Mouse (Mus musculus): ENCODE measurements at regions not wholly inside any gene's neighbourhood (a gene's known extent, or its start where the extent isn't known, plus 50 kb on each side); places are given as distances from the start of the nearest gene placed in this dataset.

DNA sequence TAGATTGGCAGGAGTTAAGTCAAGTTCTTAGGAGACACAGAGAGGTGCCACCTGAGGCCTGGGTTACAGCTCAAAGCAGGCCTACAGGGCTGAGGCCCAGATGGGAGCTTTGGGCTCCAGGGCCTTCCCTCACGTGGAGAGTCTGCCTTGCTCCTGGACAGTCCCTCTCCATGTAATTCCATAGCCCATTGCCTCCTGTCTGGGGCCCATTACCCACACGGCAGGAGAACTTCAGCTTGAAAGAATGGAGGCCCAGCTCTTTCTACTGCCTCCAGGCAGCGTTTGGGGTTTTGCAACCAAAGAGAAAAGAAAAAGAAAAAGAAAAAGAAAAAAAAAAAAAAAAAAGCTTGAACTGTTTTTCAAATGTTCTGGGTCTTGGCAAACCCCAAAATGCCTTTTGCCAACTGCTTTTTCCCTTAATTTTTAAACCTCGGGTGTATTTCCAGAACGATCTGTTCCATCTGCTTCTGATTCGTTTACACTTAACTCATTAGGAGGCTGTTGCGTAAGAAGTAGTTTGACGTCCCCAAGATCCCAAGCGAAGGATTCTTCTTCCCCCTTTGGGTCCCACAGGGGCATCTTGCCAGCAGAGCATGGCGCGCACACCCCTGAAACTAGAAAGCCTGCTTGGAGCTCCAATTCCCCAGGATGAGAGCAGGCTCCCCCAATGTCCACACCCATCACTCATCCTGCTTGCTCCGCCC is 165.4 kb upstream of the Zfp703 start:
- Histone ChIP-seq H3K4me2 (no peak overlapping the region), H3K27me3 (0 out of 2 replicates have a peak, but pooled peaks cover 3% of the 10 kb centered on the region), H3K9ac (no peak overlapping the region), H3K9me3 (replicated peaks) (no peaks in the 10 kb centered on the region), H3K4me3 (replicated peaks) (no peak overlapping the region), H3K27ac (no peak overlapping the region), H3K36me3 (no peaks in the 10 kb centered on the region), H3K4me1 (replicated peaks) (peaks cover 2% of the 10 kb centered on the region; the same call in 1 of the 2 replicates)
- 68% methylated on average over 12 of the region's 12 CpGs for WGBS (ENCODE audit: insufficient replicate concordance)
- DNase-seq: no peak
- ATAC-seq (ENCODE audit: low read depth): no peak

DNA sequence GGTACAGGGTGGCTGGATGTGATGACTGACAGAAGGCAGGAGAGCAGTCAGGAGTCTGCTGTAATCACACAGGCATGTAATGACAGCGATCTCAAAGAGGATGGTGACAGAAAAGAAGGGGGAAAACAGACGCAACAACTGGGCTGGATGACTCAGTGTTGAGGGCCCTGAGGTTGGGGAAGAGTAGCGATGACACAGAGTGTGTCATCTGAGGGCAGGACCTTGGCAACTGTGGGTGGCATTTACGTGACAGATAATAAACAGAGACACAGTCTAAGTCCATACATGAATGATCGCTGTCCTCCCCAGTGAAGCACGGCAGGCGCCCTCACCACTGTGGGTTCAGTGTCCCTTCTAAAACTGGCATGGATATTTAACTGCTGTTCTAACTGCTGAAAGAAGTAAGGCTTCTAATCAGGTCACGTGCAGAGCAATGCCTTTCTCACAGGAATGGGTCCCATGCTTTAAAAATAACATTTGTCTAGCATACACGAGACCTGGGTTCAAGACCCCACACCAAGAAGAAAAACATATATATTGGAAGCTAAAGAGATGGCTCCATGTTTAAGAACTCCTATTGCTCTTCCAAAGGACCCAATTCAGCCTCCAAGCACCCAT is 163.8 kb upstream of the Zfp703 start:
- no peaks in the 10 kb centered on the region for H3K9me3 ChIP-seq (replicated peaks)
- H3K9ac ChIP-seq: no peak overlapping the region
- 0 out of 2 replicates have a peak, but pooled peaks cover 2% of the 10 kb centered on the region for H3K4me1 ChIP-seq (replicated peaks)
- H3K27me3 ChIP-seq: 0 out of 2 replicates have a peak, but pooled peaks cover 3% of the 10 kb centered on the region
- H3K27ac ChIP-seq: no peak overlapping the region
- H3K4me2 ChIP-seq: no peak overlapping the region
- no peaks in the 10 kb centered on the region for H3K36me3 ChIP-seq
- no peak overlapping the region for H3K4me3 ChIP-seq (replicated peaks)
- DNase-seq (no peak), ATAC-seq (ENCODE audit: low read depth) (no peak)
- WGBS (ENCODE audit: insufficient replicate concordance): 67% methylated on average over 9 of the region's 9 CpGs

DNA sequence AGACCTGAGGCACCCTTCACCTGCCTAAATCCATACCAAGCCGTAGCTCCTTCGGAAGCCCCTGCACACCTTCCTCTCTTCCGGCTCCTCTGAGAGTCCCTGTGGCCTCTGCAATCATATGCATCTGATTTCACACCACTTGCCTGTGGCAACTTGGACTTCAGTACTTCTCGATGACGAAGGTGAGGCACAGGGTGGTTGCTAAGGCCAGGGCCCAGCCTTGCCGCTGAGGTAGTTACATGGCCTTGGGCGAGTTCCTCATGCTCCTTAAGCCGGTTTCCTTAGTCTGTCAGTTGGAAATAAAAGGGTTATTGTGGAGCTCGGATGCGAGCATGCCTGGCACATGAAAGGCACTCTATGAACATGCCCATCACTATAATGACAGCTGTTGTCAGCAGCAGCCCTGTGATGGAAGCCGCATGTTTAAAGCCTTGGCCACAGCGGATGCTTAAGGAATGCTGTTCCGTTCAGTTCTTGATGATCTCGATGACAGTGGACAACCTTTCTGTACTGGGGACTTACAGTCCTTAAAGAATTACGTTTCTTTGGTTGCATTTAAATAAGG is 162.0 kb upstream of the Zfp703 start:
- Histone ChIP-seq H3K9ac (no peak overlapping the region), H3K27me3 (0 out of 2 replicates have a peak, but pooled peaks cover 3% of the 10 kb centered on the region), H3K9me3 (replicated peaks) (no peaks in the 10 kb centered on the region), H3K27ac (no peak overlapping the region), H3K4me2 (no peak overlapping the region), H3K4me3 (replicated peaks) (no peak overlapping the region), H3K4me1 (replicated peaks) (no peaks in the 10 kb centered on the region), H3K36me3 (no peaks in the 10 kb centered on the region)
- DNase-seq: no peak
- ATAC-seq (ENCODE audit: low read depth): no peak
- WGBS (ENCODE audit: insufficient replicate concordance): 73% methylated on average over 15 of the region's 15 CpGs

DNA sequence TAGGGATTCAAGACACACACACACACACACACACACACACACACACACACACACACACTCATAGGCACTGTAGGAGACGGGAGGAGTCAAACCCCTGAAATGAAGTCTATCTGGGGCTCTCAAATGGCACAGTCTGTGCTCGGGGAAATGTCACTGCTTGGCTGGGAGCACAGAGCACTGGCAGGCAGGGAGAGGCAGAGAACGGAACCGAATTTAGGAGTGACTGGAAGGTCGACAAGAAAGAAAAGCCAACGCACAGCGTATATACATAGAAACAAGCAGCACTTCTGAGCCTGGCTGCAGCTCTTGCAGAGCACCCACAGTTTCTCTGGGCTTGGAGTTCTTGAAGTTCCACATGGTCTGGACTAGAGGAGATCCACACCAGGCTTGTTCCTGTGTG is 160.1 kb upstream of the Zfp703 start:
- H3K9me3 ChIP-seq (replicated peaks): no peaks in the 10 kb centered on the region
- no peak overlapping the region for H3K9ac ChIP-seq
- H3K27me3 ChIP-seq: 0 out of 2 replicates have a peak, but pooled peaks cover 3% of the 10 kb centered on the region
- no peak overlapping the region for H3K4me2 ChIP-seq
- H3K4me1 ChIP-seq (replicated peaks): no peaks in the 10 kb centered on the region
- H3K36me3 ChIP-seq: no peaks in the 10 kb centered on the region
- DNase-seq (no peak), ATAC-seq (ENCODE audit: low read depth) (no peak)
- H3K27ac ChIP-seq: no peak overlapping the region
- WGBS (ENCODE audit: insufficient replicate concordance): 69% methylated on average over 7 of the region's 7 CpGs
- no peak overlapping the region for H3K4me3 ChIP-seq (replicated peaks)

DNA sequence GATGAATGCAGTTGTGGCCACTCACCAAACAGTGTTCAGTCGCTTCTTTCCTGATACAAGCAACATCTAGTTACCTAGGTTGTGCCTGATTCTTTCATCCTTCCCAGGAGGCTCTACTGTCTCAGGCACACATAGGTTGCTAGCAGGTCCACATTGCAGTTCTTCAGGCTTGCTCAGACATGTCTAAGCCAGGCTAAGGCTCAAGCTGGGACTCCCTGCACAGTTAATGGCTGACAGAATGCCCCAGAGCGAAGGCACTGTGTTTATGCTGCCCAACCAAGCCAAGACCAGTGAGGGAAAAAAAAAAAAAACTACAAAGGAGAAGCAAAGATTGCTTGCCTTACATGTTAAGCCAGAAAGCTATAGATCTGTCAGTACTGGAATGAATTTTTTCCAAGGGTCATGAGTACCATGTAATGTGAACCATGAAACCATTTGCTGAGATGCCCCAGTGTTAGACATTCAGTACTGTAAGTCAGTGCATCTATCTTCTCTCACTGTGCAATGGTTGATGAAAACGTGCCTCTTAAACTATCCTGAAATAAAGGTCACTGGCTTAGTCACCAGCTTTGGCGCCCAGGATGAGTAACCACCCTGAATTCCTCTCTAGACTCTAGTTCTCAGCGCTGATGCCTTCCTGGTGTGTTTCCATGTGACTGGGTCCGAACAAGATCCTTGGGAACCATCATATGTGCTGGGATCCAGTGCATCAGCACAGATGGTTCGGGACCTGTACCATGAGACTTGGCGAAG is 152.8 kb upstream of the Zfp703 start:
- Histone ChIP-seq H3K4me3 (replicated peaks) (no peak overlapping the region), H3K9ac (no peak overlapping the region), H3K4me2 (no peak overlapping the region), H3K36me3 (no peaks in the 10 kb centered on the region), H3K27ac (no peak overlapping the region), H3K27me3 (no peaks in the 10 kb centered on the region), H3K4me1 (replicated peaks) (no peaks in the 10 kb centered on the region), H3K9me3 (replicated peaks) (no peaks in the 10 kb centered on the region)
- no peak for DNase-seq
- no peak for ATAC-seq (ENCODE audit: low read depth)
- WGBS (ENCODE audit: insufficient replicate concordance): 60% methylated on average over 8 of the region's 8 CpGs

DNA sequence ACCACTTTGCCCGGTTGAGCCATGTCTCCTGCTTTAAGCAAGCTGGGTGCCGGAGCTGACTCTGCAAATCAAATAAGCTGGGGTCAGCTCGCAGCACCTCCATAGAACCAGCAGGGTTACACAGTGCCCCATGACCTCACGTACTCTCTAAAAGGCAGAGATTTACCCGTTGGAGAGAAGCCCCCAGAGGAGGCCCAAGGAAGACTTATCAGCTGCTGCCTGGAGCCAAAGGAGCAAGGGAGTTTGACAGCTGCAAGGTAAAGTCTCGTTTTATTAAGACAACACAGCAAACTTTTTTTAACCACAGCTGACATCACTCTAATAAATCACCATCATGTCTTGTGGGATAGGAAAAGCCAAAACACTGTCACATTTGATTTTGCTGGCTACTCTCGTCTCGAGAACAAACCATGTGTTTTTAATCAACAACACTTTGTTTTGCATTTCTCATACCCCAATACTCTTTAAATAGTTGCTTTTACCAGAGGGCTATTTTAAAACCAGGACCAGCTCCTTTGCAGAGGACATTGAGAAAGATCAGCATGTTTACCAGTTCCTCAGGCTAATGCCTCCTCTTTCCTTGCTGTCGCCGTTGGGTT is 148.7 kb upstream of the Zfp703 start:
- Histone ChIP-seq H3K4me2 (no peak overlapping the region), H3K27me3 (no peaks in the 10 kb centered on the region), H3K9me3 (replicated peaks) (no peaks in the 10 kb centered on the region), H3K36me3 (no peaks in the 10 kb centered on the region), H3K9ac (no peak overlapping the region), H3K4me3 (replicated peaks) (no peak overlapping the region), H3K27ac (no peak overlapping the region), H3K4me1 (replicated peaks) (no peaks in the 10 kb centered on the region)
- WGBS (ENCODE audit: insufficient replicate concordance): 38% methylated on average over 10 of the region's 10 CpGs
- DNase-seq (no peak), ATAC-seq (ENCODE audit: low read depth) (no peak)

DNA sequence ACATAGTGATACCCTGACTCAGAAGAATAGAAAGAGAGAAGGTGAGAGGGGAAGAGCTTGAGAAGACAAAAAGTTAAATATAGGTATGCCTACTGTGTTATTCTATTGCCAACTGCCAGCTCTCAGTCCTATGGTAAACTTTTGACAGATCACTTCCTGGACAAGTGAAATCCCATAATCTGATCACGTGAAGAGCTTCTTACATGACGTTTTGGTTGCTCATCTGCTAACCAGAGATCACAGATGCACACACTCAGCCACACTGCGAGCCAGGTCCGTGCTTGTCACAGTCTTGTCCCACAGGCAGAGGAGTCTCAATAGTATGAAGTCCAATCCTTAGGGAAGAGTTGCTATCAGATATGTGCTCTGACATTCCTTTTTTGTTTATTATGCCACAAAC is 147.8 kb upstream of the Zfp703 start:
- 44% methylated on average over 4 of the region's 4 CpGs for WGBS (ENCODE audit: insufficient replicate concordance)
- DNase-seq (no peak), ATAC-seq (ENCODE audit: low read depth) (no peak)
- Histone ChIP-seq H3K9ac (no peak overlapping the region), H3K36me3 (no peaks in the 10 kb centered on the region), H3K4me3 (replicated peaks) (no peak overlapping the region), H3K4me2 (no peak overlapping the region), H3K9me3 (replicated peaks) (no peaks in the 10 kb centered on the region), H3K27ac (no peak overlapping the region), H3K4me1 (replicated peaks) (no peaks in the 10 kb centered on the region), H3K27me3 (no peaks in the 10 kb centered on the region)

DNA sequence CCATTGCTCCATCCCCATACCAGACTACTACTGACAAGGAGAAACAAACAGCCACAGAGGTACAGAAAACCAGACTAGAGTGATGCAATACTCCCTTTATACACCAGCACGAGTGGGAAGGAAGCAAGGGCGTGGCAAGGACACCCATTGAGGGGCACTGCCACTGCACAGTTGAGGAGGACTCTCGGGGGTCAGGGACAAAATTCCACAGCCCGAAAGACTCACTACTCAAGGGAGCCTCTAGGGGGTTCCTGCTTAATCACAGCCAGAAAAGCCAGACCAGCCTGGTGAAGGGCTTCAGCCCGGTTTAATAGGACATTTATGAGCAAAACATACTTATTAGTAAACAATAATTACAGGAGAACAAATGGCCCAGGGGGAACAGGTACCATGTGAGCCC is 146.0 kb upstream of the Zfp703 start:
- DNase-seq: no peak
- WGBS (ENCODE audit: insufficient replicate concordance): 28% methylated on average over 5 of the region's 5 CpGs
- ATAC-seq (ENCODE audit: low read depth): no peak

DNA sequence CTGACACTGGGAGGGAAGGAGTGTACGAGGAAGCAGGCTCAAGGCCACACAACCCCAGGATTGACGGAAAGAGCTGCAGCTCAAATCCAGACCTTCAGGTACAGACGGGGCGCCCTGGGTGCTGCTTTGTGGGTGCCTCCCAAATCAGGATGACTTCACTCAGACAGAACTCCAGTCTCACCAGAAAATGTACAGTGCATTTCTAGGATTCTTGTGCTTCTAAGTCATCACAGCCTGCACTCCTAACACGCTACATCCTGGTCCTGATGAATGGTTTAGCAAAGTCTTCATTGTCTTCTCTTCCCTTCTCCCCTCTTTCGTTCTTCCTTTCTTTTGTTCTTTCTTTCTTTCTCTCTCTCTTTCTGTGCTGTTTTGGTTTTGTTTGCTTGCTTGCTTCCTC is 145.3 kb upstream of the Zfp703 start:
- no peak for ATAC-seq (ENCODE audit: low read depth)
- 62% methylated on average over 6 of the region's 6 CpGs for WGBS (ENCODE audit: insufficient replicate concordance)

More for the DNA sequence above, 146.0 kb upstream of the Zfp703 start:
- Histone ChIP-seq H3K4me3 (replicated peaks) (no peak overlapping the region), H3K9me3 (replicated peaks) (no peaks in the 10 kb centered on the region), H3K36me3 (no peaks in the 10 kb centered on the region), H3K27ac (no peak overlapping the region), H3K27me3 (no peaks in the 10 kb centered on the region), H3K4me2 (no peak overlapping the region), H3K9ac (no peak overlapping the region), H3K4me1 (replicated peaks) (peaks cover 6% of the 10 kb centered on the region; the same call in 1 of the 2 replicates)

DNA sequence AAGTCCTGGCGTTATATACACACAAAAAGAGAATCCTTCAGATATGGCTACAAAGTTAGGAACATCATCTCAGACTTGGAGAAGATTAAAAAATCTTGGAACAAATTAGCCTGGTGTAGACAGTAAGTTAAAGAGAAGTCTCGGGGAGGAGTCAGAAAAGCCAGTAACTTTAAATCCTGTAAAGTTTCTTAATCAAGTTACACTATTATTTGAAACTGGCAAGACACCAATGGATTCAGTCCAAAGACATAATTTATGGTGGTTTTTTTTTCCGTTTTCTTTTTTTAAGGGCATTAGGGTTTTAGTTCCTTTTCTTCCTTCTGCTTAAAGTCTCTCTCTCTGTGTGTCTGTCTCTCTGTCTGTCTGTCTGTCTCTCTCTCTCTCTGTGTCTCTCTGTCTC is 144.6 kb upstream of the Zfp703 start:
- WGBS (ENCODE audit: insufficient replicate concordance): 50% methylated on average over 3 of the region's 3 CpGs
- H3K9ac ChIP-seq: no peak overlapping the region
- H3K27ac ChIP-seq: no peak overlapping the region
- no peak for DNase-seq
- no peak for ATAC-seq (ENCODE audit: low read depth)
- H3K9me3 ChIP-seq (replicated peaks): no peaks in the 10 kb centered on the region
- peaks cover 6% of the 10 kb centered on the region; the same call in 1 of the 2 replicates for H3K4me1 ChIP-seq (replicated peaks)
- H3K36me3 ChIP-seq: no peaks in the 10 kb centered on the region
- H3K4me3 ChIP-seq (replicated peaks): no peak overlapping the region
- no peak overlapping the region for H3K4me2 ChIP-seq
- H3K27me3 ChIP-seq: no peaks in the 10 kb centered on the region

More for the DNA sequence above, 145.3 kb upstream of the Zfp703 start:
- H3K4me2 ChIP-seq: no peak overlapping the region
- H3K4me1 ChIP-seq (replicated peaks): peaks cover 6% of the 10 kb centered on the region; the same call in 1 of the 2 replicates
- H3K4me3 ChIP-seq (replicated peaks): no peak overlapping the region
- no peak overlapping the region for H3K27ac ChIP-seq
- no peaks in the 10 kb centered on the region for H3K27me3 ChIP-seq
- H3K9ac ChIP-seq: no peak overlapping the region
- no peaks in the 10 kb centered on the region for H3K9me3 ChIP-seq (replicated peaks)
- no peaks in the 10 kb centered on the region for H3K36me3 ChIP-seq
- DNase-seq: no peak

DNA sequence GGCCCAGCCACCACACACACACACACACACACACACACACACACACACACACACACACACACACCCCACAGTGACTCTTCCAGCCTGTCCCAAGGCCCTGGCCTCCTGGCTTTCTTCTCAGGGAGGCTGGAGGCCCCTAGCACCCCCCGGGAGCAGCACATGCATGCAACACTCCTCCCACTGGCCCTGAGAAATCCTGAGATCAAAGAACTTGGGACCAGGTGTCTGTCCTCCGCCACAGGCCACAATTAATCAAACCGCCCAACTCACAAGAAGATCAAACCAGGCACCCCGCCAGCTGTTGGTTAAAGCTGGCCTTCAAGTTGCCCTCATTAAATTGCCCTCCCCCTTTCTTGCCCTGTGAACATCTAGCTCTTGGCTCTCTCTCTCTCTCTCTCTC is 143.8 kb upstream of the Zfp703 start:
- Histone ChIP-seq H3K9me3 (replicated peaks) (no peaks in the 10 kb centered on the region), H3K4me2 (no peak overlapping the region), H3K27ac (no peak overlapping the region), H3K4me1 (replicated peaks) (peaks cover 6% of the 10 kb centered on the region; the same call in 1 of the 2 replicates), H3K36me3 (no peaks in the 10 kb centered on the region), H3K27me3 (no peaks in the 10 kb centered on the region), H3K4me3 (replicated peaks) (no peak overlapping the region), H3K9ac (no peak overlapping the region)
- no peak for DNase-seq
- WGBS (ENCODE audit: insufficient replicate concordance): 66% methylated on average over 4 of the region's 4 CpGs
- ATAC-seq (ENCODE audit: low read depth): no peak

Measured in liver, embryonic 13.5 days (tissue).